Mouse (Mus musculus): ENCODE measurements at regions not wholly inside any gene's neighbourhood (a gene's known extent, or its start where the extent isn't known, plus 50 kb on each side); places are given as distances from the start of the nearest gene placed in this dataset.

DNA sequence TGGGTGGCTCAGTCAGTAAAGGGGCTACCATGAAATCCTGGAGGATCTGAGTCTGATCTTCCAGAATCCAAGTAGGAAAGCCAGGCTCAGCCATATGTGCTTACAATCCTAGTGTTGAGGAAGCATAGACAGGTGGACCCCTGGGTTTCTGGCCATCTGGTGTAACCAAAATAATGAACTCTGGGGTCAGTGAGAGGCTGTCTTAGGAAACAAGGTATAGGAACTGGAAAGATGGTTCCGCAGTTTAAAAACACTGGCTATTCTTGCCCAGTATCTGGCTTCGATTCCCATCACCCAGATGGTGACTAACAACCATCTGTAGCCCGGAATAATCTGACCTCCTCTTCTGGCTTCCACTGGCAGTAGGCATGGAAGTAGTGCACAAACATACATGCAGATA lies 591.6 kb downstream of the Insc start:
- Histone ChIP-seq H3K4me1 (ENCODE audit: control insufficient read depth, insufficient read depth, insufficient read length) (no peaks in the 10 kb centered on the region), H3K27ac (ENCODE audit: insufficient read depth, low read length) (no peak overlapping the region), H3K36me3 (ENCODE audit: control insufficient read depth, insufficient read depth, low read length) (no peaks in the 10 kb centered on the region), H3K4me3 (ENCODE audit: extremely low read depth, insufficient read depth, insufficient read length) (no peak overlapping the region), H3K27me3 (ENCODE audit: control insufficient read depth, insufficient read depth, low read length) (no peaks in the 10 kb centered on the region)
- WGBS, result 94% methylated on average over 3 of the region's 3 CpGs
- no peak for DNase-seq (ENCODE audit: low read depth in 1 of 2, low spot score in 2 of 2)
- TF ChIP-seq POLR2A (IDR thresholded peaks at IDR 0.05; ENCODE audit: low read depth, low read length), result no peak

DNA sequence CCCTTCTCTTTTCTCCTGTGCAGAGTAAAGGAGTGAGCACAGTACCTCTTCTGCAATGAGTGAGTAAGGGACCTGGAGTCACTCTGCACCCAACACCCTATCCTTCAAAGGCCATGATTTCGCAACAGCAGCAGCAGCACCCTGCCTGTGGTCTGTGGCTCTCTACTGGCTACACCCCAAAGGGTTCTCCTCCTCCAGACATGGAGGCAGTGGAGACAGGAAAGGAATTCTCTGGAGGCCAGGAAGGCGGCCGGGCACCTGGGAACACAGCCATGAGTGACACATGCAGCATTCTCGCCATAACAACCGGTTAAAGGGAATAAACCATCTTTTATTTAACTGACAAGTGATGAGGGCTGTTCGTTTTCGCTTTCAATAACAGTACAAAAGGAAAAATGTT lies 596.7 kb downstream of the Insc start:
- TF ChIP-seq CTCF (IDR thresholded peaks at IDR 0.05; ENCODE audit: extremely low read depth, insufficient read depth, insufficient read length, insufficient replicate concordance) (no peak), POLR2A (IDR thresholded peaks at IDR 0.05; ENCODE audit: low read depth, low read length) (no peak)
- no peaks in the 10 kb centered on the region for H3K4me1 ChIP-seq (ENCODE audit: control insufficient read depth, insufficient read depth, insufficient read length)
- DNase-seq (ENCODE audit: low read depth in 1 of 2, low spot score in 2 of 2), result no peak
- no peak overlapping the region for H3K4me3 ChIP-seq (ENCODE audit: extremely low read depth, insufficient read depth, insufficient read length)
- no peaks in the 10 kb centered on the region for H3K27me3 ChIP-seq (ENCODE audit: control insufficient read depth, insufficient read depth, low read length)
- H3K36me3 ChIP-seq (ENCODE audit: control insufficient read depth, insufficient read depth, low read length), result no peaks in the 10 kb centered on the region
- WGBS, result 86% methylated on average over 7 of the region's 7 CpGs
- no peak overlapping the region for H3K27ac ChIP-seq (ENCODE audit: insufficient read depth, low read length)

DNA sequence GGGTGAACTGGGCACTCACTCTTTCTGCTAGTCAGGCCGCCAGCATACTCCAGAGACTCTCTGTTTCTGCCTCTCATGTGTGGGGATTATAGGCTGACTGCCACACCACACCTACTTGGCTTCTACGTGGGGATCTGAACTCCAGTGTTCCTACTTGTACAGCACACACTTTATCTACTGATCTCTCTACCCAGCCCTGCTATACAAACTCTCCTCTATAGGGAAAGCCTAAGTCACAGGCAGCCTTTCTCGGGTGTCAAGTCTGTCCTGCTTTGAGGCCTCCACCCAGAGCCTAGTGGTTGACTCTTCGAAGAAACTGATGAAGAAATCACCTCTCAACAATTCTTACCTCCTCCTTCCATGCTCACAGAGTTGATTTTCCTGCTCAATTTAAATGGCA lies 597.5 kb downstream of the Insc start:
- no peaks in the 10 kb centered on the region for H3K36me3 ChIP-seq (ENCODE audit: control insufficient read depth, insufficient read depth, low read length)
- 73% methylated on average over 4 of the region's 4 CpGs for WGBS
- H3K4me3 ChIP-seq (ENCODE audit: extremely low read depth, insufficient read depth, insufficient read length), result no peak overlapping the region
- H3K4me1 ChIP-seq (ENCODE audit: control insufficient read depth, insufficient read depth, insufficient read length), result no peaks in the 10 kb centered on the region
- H3K27ac ChIP-seq (ENCODE audit: insufficient read depth, low read length), result no peak overlapping the region
- no peaks in the 10 kb centered on the region for H3K27me3 ChIP-seq (ENCODE audit: control insufficient read depth, insufficient read depth, low read length)
- TF ChIP-seq POLR2A (IDR thresholded peaks at IDR 0.05; ENCODE audit: low read depth, low read length), result no peak
- TF ChIP-seq CTCF (IDR thresholded peaks at IDR 0.05; ENCODE audit: extremely low read depth, insufficient read depth, insufficient read length, insufficient replicate concordance), result no peak
- DNase-seq (ENCODE audit: low read depth in 1 of 2, low spot score in 2 of 2), result no peak

DNA sequence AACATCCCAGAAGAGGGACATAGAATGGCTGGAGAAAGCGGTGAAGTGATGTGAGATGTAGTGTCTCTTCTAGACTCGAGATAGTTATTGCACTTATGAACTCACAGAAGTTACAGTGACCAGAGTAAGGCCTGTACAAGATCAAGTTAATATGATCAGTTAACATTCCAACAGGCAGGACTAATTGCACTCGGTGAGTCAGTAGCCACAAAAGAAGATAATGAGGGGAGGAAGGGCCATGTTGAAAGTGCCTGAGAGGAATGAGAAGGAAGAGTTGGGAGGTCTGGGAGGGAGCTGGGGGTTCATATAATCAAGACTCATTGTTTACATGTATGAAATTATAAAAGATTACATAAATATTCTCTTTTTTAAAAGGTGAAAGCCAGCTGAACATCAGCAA lies 602.3 kb downstream of the Insc start:
- WGBS, result 81% methylated on average over 3 of the region's 3 CpGs
- no peaks in the 10 kb centered on the region for H3K4me1 ChIP-seq (ENCODE audit: control insufficient read depth, insufficient read depth, insufficient read length)
- H3K27ac ChIP-seq (ENCODE audit: insufficient read depth, low read length), result no peak overlapping the region
- no peak overlapping the region for H3K4me3 ChIP-seq (ENCODE audit: extremely low read depth, insufficient read depth, insufficient read length)
- no peaks in the 10 kb centered on the region for H3K27me3 ChIP-seq (ENCODE audit: control insufficient read depth, insufficient read depth, low read length)
- DNase-seq (ENCODE audit: low read depth in 1 of 2, low spot score in 2 of 2), result no peak
- no peak for TF ChIP-seq POLR2A (IDR thresholded peaks at IDR 0.05; ENCODE audit: low read depth, low read length)
- TF ChIP-seq CTCF (IDR thresholded peaks at IDR 0.05; ENCODE audit: extremely low read depth, insufficient read depth, insufficient read length, insufficient replicate concordance), result no peak
- no peaks in the 10 kb centered on the region for H3K36me3 ChIP-seq (ENCODE audit: control insufficient read depth, insufficient read depth, low read length)

DNA sequence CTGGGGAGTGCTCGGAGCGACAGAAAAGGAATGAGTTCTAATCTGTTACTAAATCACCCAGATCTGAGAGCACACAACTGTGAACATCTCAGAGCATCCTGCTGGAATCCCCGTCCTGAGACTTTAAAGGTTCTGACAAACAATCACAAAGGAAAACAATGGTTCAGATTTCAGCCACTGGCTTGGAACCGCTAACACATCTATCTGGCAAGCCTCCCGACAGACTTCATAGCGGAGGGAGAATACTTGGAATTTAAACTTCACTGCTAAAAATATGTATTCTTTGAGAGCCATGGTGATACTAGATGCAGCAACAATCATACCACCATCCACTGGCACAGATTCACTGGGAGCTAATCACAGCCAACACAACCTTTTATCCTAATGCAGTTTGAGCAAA lies 615.2 kb downstream of the Insc start:
- TF ChIP-seq POLR2A (IDR thresholded peaks at IDR 0.05; ENCODE audit: low read depth, low read length) (no peak), CTCF (IDR thresholded peaks at IDR 0.05; ENCODE audit: extremely low read depth, insufficient read depth, insufficient read length, insufficient replicate concordance) (no peak)
- WGBS, result 88% methylated on average over 6 of the region's 6 CpGs
- no peak for DNase-seq (ENCODE audit: low read depth in 1 of 2, low spot score in 2 of 2)
- no peak overlapping the region for H3K4me3 ChIP-seq (ENCODE audit: extremely low read depth, insufficient read depth, insufficient read length)
- H3K27me3 ChIP-seq (ENCODE audit: control insufficient read depth, insufficient read depth, low read length), result no peaks in the 10 kb centered on the region
- no peaks in the 10 kb centered on the region for H3K36me3 ChIP-seq (ENCODE audit: control insufficient read depth, insufficient read depth, low read length)
- H3K27ac ChIP-seq (ENCODE audit: insufficient read depth, low read length), result no peak overlapping the region
- no peaks in the 10 kb centered on the region for H3K4me1 ChIP-seq (ENCODE audit: control insufficient read depth, insufficient read depth, insufficient read length)

DNA sequence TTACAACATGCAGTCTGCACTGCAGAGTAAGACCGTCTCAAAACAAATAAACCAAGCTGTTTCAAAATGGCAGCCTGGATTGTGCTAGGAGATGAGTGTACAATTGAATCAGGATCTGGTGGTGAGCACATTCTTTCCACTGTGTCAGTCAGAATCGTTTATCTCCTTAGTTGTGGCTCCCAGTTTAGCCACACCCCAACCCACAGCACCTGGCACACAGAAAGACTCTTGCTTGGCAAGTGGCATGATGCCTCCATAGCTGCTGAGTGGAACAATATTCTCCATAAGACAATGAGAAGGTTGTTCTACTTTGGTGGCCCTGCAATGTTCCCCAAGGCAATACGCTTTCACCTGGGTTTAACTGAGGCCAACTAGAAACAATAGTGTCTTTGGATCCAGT lies 616.6 kb downstream of the Insc start:
- H3K27ac ChIP-seq (ENCODE audit: insufficient read depth, low read length), result no peak overlapping the region
- no peak for DNase-seq (ENCODE audit: low read depth in 1 of 2, low spot score in 2 of 2)
- H3K4me1 ChIP-seq (ENCODE audit: control insufficient read depth, insufficient read depth, insufficient read length), result no peaks in the 10 kb centered on the region
- TF ChIP-seq POLR2A (IDR thresholded peaks at IDR 0.05; ENCODE audit: low read depth, low read length) (no peak), CTCF (IDR thresholded peaks at IDR 0.05; ENCODE audit: extremely low read depth, insufficient read depth, insufficient read length, insufficient replicate concordance) (no peak)
- H3K4me3 ChIP-seq (ENCODE audit: extremely low read depth, insufficient read depth, insufficient read length), result no peak overlapping the region
- no peaks in the 10 kb centered on the region for H3K27me3 ChIP-seq (ENCODE audit: control insufficient read depth, insufficient read depth, low read length)
- WGBS, result 71% methylated on average over 3 of the region's 3 CpGs
- H3K36me3 ChIP-seq (ENCODE audit: control insufficient read depth, insufficient read depth, low read length), result no peaks in the 10 kb centered on the region

DNA sequence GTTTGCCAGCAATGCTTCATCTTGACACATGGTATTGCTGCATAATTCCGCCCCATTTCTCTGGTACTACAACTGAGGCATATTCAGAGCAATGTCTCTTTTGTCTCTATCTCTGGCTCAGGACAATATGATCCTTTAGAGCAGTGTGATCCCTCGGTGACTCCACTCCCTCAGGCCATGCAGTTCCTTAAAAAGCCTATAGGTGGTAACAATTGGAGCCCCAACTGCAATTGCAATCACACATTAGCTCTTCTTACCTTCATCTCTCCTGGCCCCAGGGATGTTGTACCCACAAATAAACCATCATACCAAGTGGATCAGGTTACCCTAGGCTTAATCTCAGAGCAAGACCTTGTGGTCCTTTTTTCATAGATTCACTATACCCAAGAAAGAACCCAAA lies 618.6 kb downstream of the Insc start:
- TF ChIP-seq CTCF (IDR thresholded peaks at IDR 0.05; ENCODE audit: extremely low read depth, insufficient read depth, insufficient read length, insufficient replicate concordance), result no peak
- no peak for TF ChIP-seq POLR2A (IDR thresholded peaks at IDR 0.05; ENCODE audit: low read depth, low read length)
- Histone ChIP-seq H3K27me3 (ENCODE audit: control insufficient read depth, insufficient read depth, low read length) (no peaks in the 10 kb centered on the region), H3K36me3 (ENCODE audit: control insufficient read depth, insufficient read depth, low read length) (no peaks in the 10 kb centered on the region), H3K4me3 (ENCODE audit: extremely low read depth, insufficient read depth, insufficient read length) (no peak overlapping the region), H3K27ac (ENCODE audit: insufficient read depth, low read length) (no peak overlapping the region), H3K4me1 (ENCODE audit: control insufficient read depth, insufficient read depth, insufficient read length) (no peaks in the 10 kb centered on the region)
- WGBS, result 84% methylated on average over 2 of the region's 2 CpGs
- DNase-seq (ENCODE audit: low read depth in 1 of 2, low spot score in 2 of 2), result no peak
